Mouse (Mus musculus): ENCODE measurements around the gene Rnasek. TPM values are rescaled to one million over a fixed set of nuclear protein-coding genes. Genes with fewer than 3 reads are reported as not detected.
A peak's percentile ranks its signal among the peaks of the same experiment; 100 is the strongest.

Rnasek gene
- polyA plus RNA-seq, 1 experiment from 2014 or later, result 126 TPM

- peaks cover 63% of the 10 kb centered on the region for H3K27me3 ChIP-seq (ENCODE audit: insufficient read depth, poor library complexity, severe bottlenecking)
- peaks cover 14% of the 10 kb centered on the region for H3K4me1 ChIP-seq
- no peaks in the 10 kb centered on the region for H3K36me3 ChIP-seq
- H3K4me3 ChIP-seq, result peak within 1 kb of the TSS; percentile 56
- DNase-seq (ENCODE audit: low spot score), result peak; percentile 79
- H3K9me3 ChIP-seq, result no peaks in the 10 kb centered on the region
- H3K27ac ChIP-seq, result peak within 1 kb of the TSS; percentile 53
- WGBS, result 1% methylated on average over 25 of the region's 25 CpGs
Observed at GRCm38 (mm10) chr11:70254931-70255531, 15.4 kb upstream of the Rnasek start, which contains the start of gene Alox12. Gene Alox12, minus strand, starts transcription at chr11:70255353.

DNA sequence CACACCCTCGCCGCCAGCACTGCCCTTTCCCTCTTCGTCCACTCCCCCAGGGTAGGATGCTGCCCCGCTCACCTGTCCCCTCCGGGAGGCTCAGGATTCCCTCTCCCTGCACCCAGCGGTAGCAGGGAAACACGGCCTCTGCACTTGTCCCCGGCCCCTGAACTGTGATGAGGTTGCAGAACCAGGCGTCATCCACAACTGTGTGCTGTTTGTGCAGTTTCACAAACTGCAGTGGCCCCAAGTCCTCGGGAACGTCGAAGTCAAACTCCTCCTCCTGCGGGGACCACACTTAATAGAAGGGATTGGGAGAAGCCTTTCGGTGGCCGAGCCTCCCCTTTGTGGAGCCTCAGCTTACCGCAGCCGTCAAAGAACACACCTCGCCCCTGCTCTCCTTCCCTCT is 14.7 kb upstream of the Rnasek start:
- H3K4me3 ChIP-seq, result peak overlapping the region; percentile 56
- H3K36me3 ChIP-seq, result no peaks in the 10 kb centered on the region
- peaks cover 14% of the 10 kb centered on the region for H3K4me1 ChIP-seq
- DNase-seq (ENCODE audit: low spot score), result no peak
- peaks cover 65% of the 10 kb centered on the region for H3K27me3 ChIP-seq (ENCODE audit: insufficient read depth, poor library complexity, severe bottlenecking)
- 10% methylated on average over 18 of the region's 18 CpGs for WGBS
- no peak overlapping the region for H3K27ac ChIP-seq
- H3K9me3 ChIP-seq, result no peaks in the 10 kb centered on the region

- no peak for DNase-seq (ENCODE audit: low spot score)
- H3K27ac ChIP-seq, result no peak overlapping the region
- H3K9me3 ChIP-seq, result no peaks in the 10 kb centered on the region
- WGBS, result 63% methylated on average over 8 of the region's 8 CpGs
- peaks cover 69% of the 10 kb centered on the region for H3K27me3 ChIP-seq (ENCODE audit: insufficient read depth, poor library complexity, severe bottlenecking)
- H3K4me3 ChIP-seq, result no peak overlapping the region
- peaks cover 14% of the 10 kb centered on the region for H3K4me1 ChIP-seq
- H3K36me3 ChIP-seq, result no peaks in the 10 kb centered on the region
Observed at GRCm38 (mm10) chr11:70251853-70252252, 12.2 kb upstream of the Rnasek start.

DNA sequence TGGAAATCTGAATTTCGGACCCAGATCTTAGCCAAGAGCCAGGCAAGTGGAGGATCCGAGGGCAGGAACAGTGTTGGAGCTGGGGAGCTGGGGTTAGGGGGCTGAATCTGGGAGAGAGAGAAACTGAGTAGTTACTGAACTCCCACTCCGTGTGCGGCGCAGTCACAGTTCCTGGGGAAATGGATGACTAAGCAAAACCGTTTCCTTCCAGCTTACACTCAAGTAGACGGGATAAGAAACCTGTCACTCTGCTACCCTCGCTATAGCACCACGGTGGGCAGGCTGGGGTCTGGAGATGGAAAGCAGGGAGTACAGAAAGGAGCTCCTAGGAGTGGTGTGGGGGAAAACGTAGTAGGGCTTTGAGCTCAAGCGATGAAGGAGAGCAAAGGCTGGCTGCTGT is 10.5 kb upstream of the Rnasek start:
- DNase-seq (ENCODE audit: low spot score), result no peak
- Histone ChIP-seq H3K27ac (no peak overlapping the region), H3K9me3 (no peaks in the 10 kb centered on the region), H3K4me1 (peaks cover 11% of the 10 kb centered on the region), H3K27me3 (ENCODE audit: insufficient read depth, poor library complexity, severe bottlenecking) (peaks cover 66% of the 10 kb centered on the region), H3K4me3 (no peak overlapping the region), H3K36me3 (no peaks in the 10 kb centered on the region)
- 56% methylated on average over 11 of the region's 11 CpGs for WGBS

GRCm38 (mm10) chr11:70247136-70247845 is 7.6 kb upstream of the Rnasek start:
- Histone ChIP-seq H3K4me3 (no peak overlapping the region), H3K4me1 (no peaks in the 10 kb centered on the region), H3K9me3 (no peaks in the 10 kb centered on the region), H3K36me3 (no peaks in the 10 kb centered on the region), H3K27ac (no peak overlapping the region), H3K27me3 (ENCODE audit: insufficient read depth, poor library complexity, severe bottlenecking) (peaks cover 44% of the 10 kb centered on the region)
- 52% methylated on average over 9 of the region's 9 CpGs for WGBS
- DNase-seq (ENCODE audit: low spot score), result no peak

- Histone ChIP-seq H3K27ac (no peak overlapping the region), H3K36me3 (no peaks in the 10 kb centered on the region), H3K27me3 (ENCODE audit: insufficient read depth, poor library complexity, severe bottlenecking) (peaks cover 20% of the 10 kb centered on the region; the same call in 1 of the 2 replicates), H3K4me3 (no peak overlapping the region), H3K9me3 (no peaks in the 10 kb centered on the region), H3K4me1 (peaks cover 19% of the 10 kb centered on the region)
- WGBS, result 70% methylated on average over 11 of the region's 11 CpGs
- no peak for DNase-seq (ENCODE audit: low spot score)
Observed at GRCm38 (mm10) chr11:70242591-70242990, 2.9 kb upstream of the Rnasek start.

- Histone ChIP-seq H3K36me3 (peaks cover 16% of the 10 kb centered on the region), H3K27ac (peak overlapping the region; percentile 97), H3K27me3 (ENCODE audit: insufficient read depth, poor library complexity, severe bottlenecking) (no peaks in the 10 kb centered on the region), H3K9me3 (no peaks in the 10 kb centered on the region), H3K4me1 (peaks cover 50% of the 10 kb centered on the region), H3K4me3 (peak overlapping the region; percentile 92)
- 12% methylated on average over 23 of the region's 23 CpGs for WGBS
- peak; percentile 77 for DNase-seq (ENCODE audit: low spot score)
Observed at GRCm38 (mm10) chr11:70238591-70239440, 826 bp downstream of the Rnasek start.

DNA sequence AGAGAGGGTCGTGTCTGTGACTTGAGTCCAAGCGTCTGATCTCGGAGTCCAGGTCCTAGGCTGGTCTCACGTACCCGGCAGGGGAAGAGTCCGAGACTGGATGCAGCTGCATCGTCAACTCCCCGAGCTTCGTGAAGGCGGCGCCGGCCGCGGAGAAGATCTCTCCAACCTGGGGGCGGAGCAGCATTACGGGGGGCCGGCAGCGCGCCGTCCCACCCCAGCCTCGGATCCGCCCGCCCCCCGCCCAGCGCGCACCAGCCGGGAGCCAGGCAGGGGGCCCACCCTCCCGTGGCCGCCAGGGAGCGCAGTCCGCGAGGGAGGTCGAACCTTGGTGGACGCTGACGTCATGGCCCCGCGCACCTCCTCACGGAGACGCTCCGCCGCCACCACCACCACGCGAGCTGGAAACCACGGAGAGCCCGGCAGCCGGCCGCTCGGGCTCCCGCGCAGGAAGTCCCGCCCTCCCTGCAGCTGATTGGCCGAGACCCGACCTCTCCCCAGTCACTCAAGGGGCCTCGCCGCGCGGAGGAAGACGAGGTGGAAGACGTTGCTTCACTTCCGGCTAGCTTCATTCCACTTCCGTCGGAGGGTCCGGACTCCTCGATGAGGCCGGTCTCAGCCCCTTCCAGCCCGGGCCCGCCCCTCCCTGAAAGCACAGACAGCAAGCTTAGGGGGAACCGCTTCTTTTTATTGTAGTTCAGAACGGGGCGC is 2.0 kb downstream of the Rnasek start, which contains the start of gene 0610010K14Rik:
Gene 0610010K14Rik, minus strand, starts transcription at position 458 of the 711 bp plus-strand sequence.
- WGBS, result under 1% methylated on average over 66 of the region's 70 CpGs
- Histone ChIP-seq H3K9me3 (no peaks in the 10 kb centered on the region), H3K4me3 (peak within 1 kb of the TSS; percentile 92), H3K36me3 (peaks cover 16% of the 10 kb centered on the region), H3K27ac (peak within 1 kb of the TSS; percentile 97), H3K27me3 (ENCODE audit: insufficient read depth, poor library complexity, severe bottlenecking) (no peaks in the 10 kb centered on the region), H3K4me1 (peaks cover 58% of the 10 kb centered on the region)
- DNase-seq (ENCODE audit: low spot score), result peak; percentile 99

DNA sequence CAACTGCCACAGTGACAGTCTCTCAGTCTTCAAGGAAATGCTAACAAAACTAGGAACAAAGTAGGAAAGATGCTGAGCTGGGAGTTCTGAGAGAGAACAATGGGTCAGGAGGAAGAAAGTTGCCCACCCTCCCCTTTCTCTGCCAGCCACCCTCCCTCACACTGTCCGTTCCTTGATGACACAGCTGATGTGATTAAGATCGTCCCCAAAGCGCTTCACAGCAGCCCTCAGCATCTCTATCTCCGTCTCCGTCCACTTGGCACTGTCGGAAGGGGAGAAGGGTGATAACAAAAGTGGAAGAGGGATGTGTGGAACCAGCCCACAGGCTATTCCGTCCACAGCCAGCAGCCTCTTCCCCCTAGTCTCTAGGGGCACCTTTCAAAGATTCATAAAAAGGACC is 2.9 kb downstream of the Rnasek start:
- Histone ChIP-seq H3K4me3 (peak overlapping the region; percentile 92), H3K4me1 (peaks cover 64% of the 10 kb centered on the region), H3K27me3 (ENCODE audit: insufficient read depth, poor library complexity, severe bottlenecking) (no peaks in the 10 kb centered on the region), H3K27ac (peak overlapping the region; percentile 97), H3K36me3 (peaks cover 16% of the 10 kb centered on the region), H3K9me3 (no peaks in the 10 kb centered on the region)
- 6% methylated on average over 7 of the region's 7 CpGs for WGBS
- no peak for DNase-seq (ENCODE audit: low spot score)

- Histone ChIP-seq H3K4me3 (no peak overlapping the region), H3K9me3 (no peaks in the 10 kb centered on the region), H3K27me3 (ENCODE audit: insufficient read depth, poor library complexity, severe bottlenecking) (peaks cover under 1% of the 10 kb centered on the region; the same call in 1 of the 2 replicates), H3K36me3 (peaks cover 16% of the 10 kb centered on the region), H3K27ac (no peak overlapping the region), H3K4me1 (peaks cover 66% of the 10 kb centered on the region)
- DNase-seq (ENCODE audit: low spot score), result no peak
- WGBS, result 89% methylated on average over 12 of the region's 12 CpGs
Observed at GRCm38 (mm10) chr11:70235254-70235900, 4.3 kb downstream of the Rnasek start.

GRCm38 (mm10) chr11:70234497-70234896 is 5.1 kb downstream of the Rnasek start:
- peaks cover 72% of the 10 kb centered on the region for H3K4me1 ChIP-seq
- no peak overlapping the region for H3K4me3 ChIP-seq

GRCm38 (mm10) chr11:70234037-70234436 is 5.6 kb downstream of the Rnasek start:
- no peak overlapping the region; the same call in 1 of the 2 replicates for H3K4me3 ChIP-seq
- H3K27ac ChIP-seq, result peak overlapping the region; percentile 56
- H3K36me3 ChIP-seq, result peaks cover 16% of the 10 kb centered on the region
- 43% methylated on average over 5 of the region's 5 CpGs for WGBS
- peaks cover 14% of the 10 kb centered on the region for H3K27me3 ChIP-seq (ENCODE audit: insufficient read depth, poor library complexity, severe bottlenecking)
- DNase-seq (ENCODE audit: low spot score), result peak; percentile 72
- peaks cover 76% of the 10 kb centered on the region for H3K4me1 ChIP-seq
- H3K9me3 ChIP-seq, result no peaks in the 10 kb centered on the region

More at GRCm38 (mm10) chr11:70234497-70234896, 5.1 kb downstream of the Rnasek start:
- Histone ChIP-seq H3K27ac (peak overlapping the region; percentile 56; the same call in 1 of the 2 replicates), H3K36me3 (peaks cover 16% of the 10 kb centered on the region), H3K27me3 (ENCODE audit: insufficient read depth, poor library complexity, severe bottlenecking) (peaks cover 9% of the 10 kb centered on the region), H3K9me3 (no peaks in the 10 kb centered on the region)
- no peak for DNase-seq (ENCODE audit: low spot score)
- WGBS, result 79% methylated on average over 8 of the region's 8 CpGs
